Mouse (Mus musculus) liver, postnatal 0 days (tissue): ENCODE measurements around the gene Dst.

ENCODE experiments used
- CTCF ChIP-seq: sonication (generic); IDR thresholded peaks from 2 replicates; pipeline ENCODE4 v1.5.1; 2016; ENCODE audit warnings: antibody characterized with exemption, low read depth
- EP300 ChIP-seq: IDR thresholded peaks from 2 replicates; pipeline ENCODE4 v1.6.1; 2016; ENCODE audit warnings: antibody characterized with exemption, low read depth, mild to moderate bottlenecking

DNA sequence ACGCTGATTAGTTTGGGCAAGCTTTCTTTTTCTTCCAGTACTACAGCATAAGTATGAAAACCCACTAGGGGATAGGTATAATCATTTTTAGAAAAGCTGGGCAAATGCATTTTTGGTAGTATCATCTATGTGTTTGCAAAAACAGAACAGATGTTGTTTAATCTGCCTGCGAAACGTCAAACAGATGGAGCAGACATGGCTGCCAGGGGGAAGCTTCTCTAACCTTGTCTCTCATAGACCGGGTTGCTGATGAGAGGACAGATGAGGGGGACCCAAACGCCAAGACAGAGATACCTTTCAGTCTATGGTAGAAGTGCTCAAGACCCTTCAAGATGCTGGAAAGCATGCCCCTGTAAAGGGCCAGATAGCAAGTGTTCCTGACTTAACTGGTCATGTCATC is 40.5 kb downstream of the Dst start:
- no peak for TF ChIP-seq CTCF
- TF ChIP-seq EP300, result no peak
